Mouse (Mus musculus) liver, embryonic 14.5 days (tissue): ENCODE measurements around the gene Tmtc1.

Experiments
- CTCF ChIP-seq: IDR thresholded peaks from 2 replicates; pipeline ENCODE4 v1.5.1; 2016; ENCODE audit warnings: antibody characterized with exemption, low read depth, control low read depth
- EP300 ChIP-seq: IDR thresholded peaks from 2 replicates; pipeline ENCODE4 v1.6.1; 2016; ENCODE audit warnings: antibody characterized with exemption, low read depth

GRCm38 (mm10) chr6:148260729-148261101, 183.5 kb downstream of the Tmtc1 start:
- TF ChIP-seq EP300: no peak
- TF ChIP-seq CTCF: no peak
